Mouse (Mus musculus) stomach, postnatal 0 days (tissue): ENCODE results near the gene Tmem63a.

Source experiments
- CTCF ChIP-seq: IDR thresholded peaks from 2 replicates; pipeline ENCODE4 v1.5.1; 2016; ENCODE audit warnings: antibody characterized with exemption, low read depth, mild to moderate bottlenecking, moderate library complexity
- EP300 ChIP-seq: optimal IDR thresholded peaks from 2 replicates; pipeline ENCODE3; 2016; ENCODE audit warnings: antibody characterized with exemption

DNA sequence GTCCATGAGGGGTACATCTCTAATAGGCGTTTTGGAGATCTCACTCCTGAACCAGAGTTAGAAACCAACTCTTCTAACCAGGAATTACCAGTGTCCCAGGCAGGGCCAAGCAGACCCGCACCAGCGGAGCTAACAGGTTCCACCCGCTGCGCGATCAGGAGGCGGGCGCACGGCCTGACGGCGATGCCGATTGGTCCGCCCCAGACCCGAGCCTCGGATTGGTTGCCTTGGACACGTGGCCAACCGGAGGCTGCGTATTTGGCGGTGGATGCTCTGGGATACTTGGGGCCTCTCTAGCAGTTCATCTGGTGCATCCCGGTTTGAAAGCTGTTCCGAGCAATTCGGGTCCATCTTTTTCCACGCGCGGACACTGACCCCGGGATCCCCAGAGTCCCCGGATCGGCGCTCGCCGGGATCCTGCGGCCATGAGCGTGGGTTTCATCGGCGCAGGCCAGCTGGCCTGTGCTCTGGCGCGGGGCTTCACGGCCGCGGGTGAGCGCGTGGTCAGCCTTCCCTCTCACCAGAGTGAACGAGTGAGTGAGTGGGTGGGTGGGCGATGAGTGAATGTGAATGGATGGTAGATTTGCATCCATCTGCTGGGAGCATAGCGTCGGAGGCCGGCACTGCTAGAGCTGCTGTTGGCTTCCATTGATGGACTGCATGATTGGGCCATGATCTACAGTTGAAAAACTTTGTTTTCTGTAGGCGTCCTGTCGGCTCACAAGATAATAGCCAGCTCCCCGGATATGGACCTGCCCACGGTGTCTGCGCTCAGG lies 37.9 kb upstream of the Tmem63a start, which contains the start of gene Pycr2:
- TF ChIP-seq CTCF (0 out of 2 replicates have a peak, but pooled peaks have one; percentile 0), EP300 (no peak)
